Mouse (Mus musculus) intestine, embryonic 16.5 days (tissue): ENCODE data around the gene Tpk1. TPM values are rescaled to one million over a fixed set of nuclear protein-coding genes. Genes with fewer than 3 reads are reported as not detected.

Source experiments
- ATAC-seq: fragments of 200-750 bp; cut with Nextera tagmentation; 2 replicates; pipeline ENCODE4 v1.8.0; 2017; ENCODE audit warnings: moderate TSS enrichment, moderate library complexity
- H3K27ac ChIP-seq: fragments of 300-500 bp; sonication (generic); 2 replicates; pipeline ENCODE4 v1.5.1; 2014; ENCODE audit warnings: mild to moderate bottlenecking, low read length
- H3K27me3 ChIP-seq: fragments of 300-500 bp; sonication (generic); replicated peaks from 2 replicates; pipeline ENCODE4 v1.6.1; 2014; ENCODE audit warnings: low read length, control low read depth, mixed read lengths; ENCODE audit not compliant: control insufficient read depth, insufficient read depth
- H3K36me3 ChIP-seq: fragments of 300-500 bp; sonication (generic); 2 replicates; pipeline ENCODE4 v1.6.1; 2014; ENCODE audit warnings: low read length, control low read depth; ENCODE audit not compliant: control insufficient read depth, insufficient read depth
- H3K4me1 ChIP-seq: fragments of 300-500 bp; sonication (generic); 2 replicates; pipeline ENCODE4 v1.6.1; 2014; ENCODE audit warnings: low read length, control low read depth, mixed read lengths; ENCODE audit not compliant: control insufficient read depth, insufficient read depth
- H3K4me2 ChIP-seq: fragments of 300-500 bp; sonication (generic); 2 replicates; pipeline ENCODE4 v1.6.1; 2014; ENCODE audit warnings: low read depth, low read length, control low read depth
- H3K4me3 ChIP-seq: fragments of 300-500 bp; sonication (generic); 2 replicates; pipeline ENCODE4 v1.5.1; 2014; ENCODE audit warnings: mild to moderate bottlenecking, low read length
- H3K9ac ChIP-seq: fragments of 300-500 bp; sonication (generic); 2 replicates; pipeline ENCODE4 v1.6.1; 2014; ENCODE audit warnings: low read depth, low read length
- H3K9me3 ChIP-seq: fragments of 300-500 bp; sonication (generic); 2 replicates; pipeline ENCODE4 v1.6.1; 2016; ENCODE audit warnings: low read length, control low read depth; ENCODE audit not compliant: control insufficient read depth
- WGBS: fragments of 180-500 bp; shearing (Covaris S2); extraction: QIAGEN DNeasy Blood & Tissue Kit; methylation state at CpG from one replicate; pipeline ENCODE4 v1.1.7; 2014; 5-methylcytosine and 5-hydroxymethylcytosine counted together
- polyA plus RNA-seq: library from polyadenylated mRNA; unstranded; fragments of >200 nt; fragmentation: Nextera tagmentation; extraction: Ambion mirVana; gene quantifications from 2 replicates; pipeline ENCODE4 v1.2.1, GENCODE M21; 2015

Gene Tpk1
- polyA plus RNA-seq, 1 experiment from 2014 or later: 25.7 TPM

DNA sequence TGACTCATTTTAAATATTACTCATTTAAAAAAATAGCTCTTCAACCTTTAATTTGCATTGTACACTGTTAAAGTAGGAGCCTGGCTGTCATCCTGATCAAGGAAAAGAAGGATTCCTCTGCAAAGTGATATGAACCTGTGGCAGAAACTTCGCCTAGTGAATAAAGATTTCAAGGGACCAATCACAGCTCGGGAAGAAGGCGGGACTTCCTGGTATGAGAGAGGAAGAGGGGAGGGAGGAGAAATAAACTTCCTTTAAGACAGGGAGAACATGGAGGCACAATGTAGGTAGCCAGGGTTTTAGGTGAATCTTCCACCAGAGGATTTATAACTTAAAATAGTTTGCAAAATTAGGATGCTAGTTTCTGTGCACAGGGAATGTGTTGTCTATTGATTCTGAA is 223.9 kb downstream of the Tpk1 start:
- Histone ChIP-seq H3K4me1 (no peaks in the 10 kb centered on the region), H3K36me3 (no peaks in the 10 kb centered on the region), H3K27ac (no peak overlapping the region), H3K4me3 (no peak overlapping the region), H3K27me3 (no peaks in the 10 kb centered on the region), H3K4me2 (no peak overlapping the region), H3K9ac (no peak overlapping the region), H3K9me3 (no peaks in the 10 kb centered on the region)
- ATAC-seq: no peak
- 89% methylated on average over 3 of the region's 3 CpGs for WGBS

DNA sequence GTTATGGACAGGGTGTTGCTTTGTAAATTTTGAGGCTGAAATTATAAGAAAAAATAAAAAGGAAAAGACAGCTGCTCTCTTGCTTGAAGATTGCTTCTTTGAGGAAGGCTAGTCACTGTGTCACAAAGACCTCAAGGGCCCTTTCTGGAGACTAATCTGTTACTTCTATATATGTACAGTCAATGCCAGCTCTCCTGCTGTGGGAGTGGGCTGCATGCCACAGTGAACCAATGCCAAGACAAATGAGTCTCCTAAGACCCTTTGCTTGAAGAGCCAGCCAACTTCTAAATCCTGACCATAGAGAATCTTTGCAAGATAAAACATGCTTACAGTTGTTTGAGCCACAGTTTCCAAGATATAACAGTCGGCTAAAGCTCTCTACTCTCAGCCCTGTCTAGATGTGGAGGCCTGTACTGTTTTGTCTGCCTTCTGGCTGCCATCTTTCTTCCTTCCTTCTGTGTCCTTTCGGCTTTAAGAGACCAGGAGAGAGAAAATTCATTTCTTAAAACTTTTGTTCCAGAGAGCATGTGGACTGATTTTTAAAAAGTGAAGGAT is 230.0 kb downstream of the Tpk1 start:
- Histone ChIP-seq H3K4me3 (no peak overlapping the region), H3K36me3 (no peaks in the 10 kb centered on the region), H3K4me2 (no peak overlapping the region), H3K27me3 (no peaks in the 10 kb centered on the region), H3K27ac (no peak overlapping the region), H3K9ac (no peak overlapping the region), H3K9me3 (no peaks in the 10 kb centered on the region), H3K4me1 (no peaks in the 10 kb centered on the region)
- WGBS: 80% methylated on average over 2 of the region's 2 CpGs
- ATAC-seq: no peak

DNA sequence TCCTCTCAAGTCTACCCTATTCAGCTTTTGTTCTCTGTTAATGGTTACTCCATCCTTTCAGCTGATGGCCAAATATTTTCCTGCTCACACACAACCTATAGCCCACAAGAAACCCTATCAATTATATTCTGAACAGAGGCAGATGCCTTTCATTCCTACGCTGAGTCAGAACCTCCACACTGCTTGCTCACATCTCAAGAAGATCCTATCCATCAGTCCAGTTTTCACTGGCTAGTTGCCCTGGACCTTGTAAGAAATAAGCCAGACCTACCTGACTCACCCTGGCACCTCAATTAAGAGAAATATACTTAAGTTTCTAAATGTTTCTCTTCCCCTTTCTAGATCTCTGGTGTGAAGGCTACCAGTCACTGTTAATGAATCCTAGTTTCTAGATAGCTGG is 231.7 kb downstream of the Tpk1 start:
- no peaks in the 10 kb centered on the region for H3K36me3 ChIP-seq
- no peak overlapping the region for H3K9ac ChIP-seq
- H3K27me3 ChIP-seq: no peaks in the 10 kb centered on the region
- no peak for ATAC-seq
- WGBS: 81% methylated on average over 1 of the region's 1 CpGs
- no peaks in the 10 kb centered on the region for H3K4me1 ChIP-seq
- H3K9me3 ChIP-seq: no peaks in the 10 kb centered on the region
- H3K4me2 ChIP-seq: no peak overlapping the region
- H3K27ac ChIP-seq: no peak overlapping the region
- H3K4me3 ChIP-seq: no peak overlapping the region

DNA sequence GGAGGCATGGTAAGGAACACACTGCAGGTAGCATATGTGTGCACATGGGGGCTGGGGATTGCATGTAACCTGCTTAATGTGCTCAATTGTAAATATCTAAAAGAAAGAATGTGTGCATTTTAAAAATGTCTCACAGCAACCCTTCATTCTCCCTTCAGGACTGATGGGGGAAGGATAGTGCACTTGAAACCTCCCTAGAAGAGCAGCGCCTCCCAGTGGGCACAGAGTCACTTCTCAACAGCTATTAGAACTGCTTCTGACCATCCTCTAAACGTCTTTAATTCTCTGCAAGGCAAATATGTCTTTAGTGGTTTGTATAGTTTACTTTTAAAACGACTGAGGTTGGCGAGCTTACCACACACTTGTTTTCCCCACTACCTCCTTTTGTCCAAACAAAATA is 241.1 kb downstream of the Tpk1 start:
- no peak overlapping the region for H3K9ac ChIP-seq
- H3K9me3 ChIP-seq: no peaks in the 10 kb centered on the region
- H3K4me2 ChIP-seq: no peak overlapping the region
- no peak overlapping the region for H3K4me3 ChIP-seq
- ATAC-seq: no peak
- H3K27me3 ChIP-seq: no peaks in the 10 kb centered on the region
- H3K27ac ChIP-seq: no peak overlapping the region
- 37% methylated on average over 4 of the region's 4 CpGs for WGBS
- H3K4me1 ChIP-seq: no peaks in the 10 kb centered on the region
- no peaks in the 10 kb centered on the region for H3K36me3 ChIP-seq

DNA sequence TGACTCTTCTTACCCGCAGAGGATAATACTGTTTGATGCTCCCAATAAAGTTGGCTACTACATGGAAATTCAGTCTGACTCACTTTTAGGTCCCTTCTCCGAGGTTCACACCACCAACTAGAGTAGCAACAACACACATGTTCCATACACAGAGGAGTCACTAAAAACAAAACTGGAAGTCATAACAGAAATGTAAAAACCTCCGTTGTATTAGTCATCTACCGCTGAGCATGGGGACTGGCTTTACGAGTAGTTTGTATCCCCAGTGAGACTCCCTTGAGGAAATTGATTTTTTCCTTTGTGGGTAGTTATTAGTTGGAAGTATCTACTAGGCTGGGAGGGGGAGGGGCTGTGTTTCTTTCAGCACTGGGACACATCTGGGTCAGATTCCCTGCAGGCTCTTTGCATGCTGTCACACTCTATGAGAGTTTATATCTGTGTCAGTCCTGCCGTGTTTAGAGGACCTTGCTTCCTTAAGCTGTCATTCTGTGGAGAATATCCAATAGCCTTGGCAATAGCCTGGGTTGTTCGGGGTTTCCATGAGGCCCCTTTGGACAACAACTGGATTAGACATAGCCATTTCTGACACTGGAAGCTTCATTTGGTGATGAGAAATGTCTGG is 245.6 kb downstream of the Tpk1 start:
- Histone ChIP-seq H3K4me3 (no peak overlapping the region), H3K4me1 (no peaks in the 10 kb centered on the region), H3K9me3 (no peaks in the 10 kb centered on the region), H3K27me3 (no peaks in the 10 kb centered on the region), H3K27ac (no peak overlapping the region), H3K36me3 (no peaks in the 10 kb centered on the region), H3K4me2 (no peak overlapping the region), H3K9ac (no peak overlapping the region)
- ATAC-seq: no peak
- 69% methylated on average over 7 of the region's 7 CpGs for WGBS

DNA sequence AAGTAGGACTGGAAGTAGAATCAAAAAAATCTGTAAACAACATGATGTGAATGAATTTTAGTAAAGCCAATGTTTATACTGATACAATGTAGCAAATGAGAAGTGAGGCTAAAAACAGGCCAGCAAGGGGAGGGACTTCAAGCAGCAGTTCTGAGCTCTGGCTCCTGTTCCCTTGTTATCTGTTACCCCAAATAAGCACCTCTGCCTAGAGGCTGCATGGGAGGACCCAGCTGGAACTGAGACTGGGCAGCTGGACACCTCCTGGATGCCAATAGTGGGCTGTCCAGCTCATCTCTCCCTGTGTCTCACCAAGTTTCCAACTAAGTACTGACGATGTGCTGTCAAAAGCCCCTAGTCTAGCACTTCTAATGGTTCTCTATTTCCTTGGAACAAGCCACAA is 257.1 kb downstream of the Tpk1 start:
- Histone ChIP-seq H3K36me3 (no peaks in the 10 kb centered on the region), H3K4me1 (no peaks in the 10 kb centered on the region), H3K9ac (no peak overlapping the region), H3K4me3 (no peak overlapping the region), H3K27ac (no peak overlapping the region), H3K9me3 (no peaks in the 10 kb centered on the region), H3K27me3 (no peaks in the 10 kb centered on the region), H3K4me2 (no peak overlapping the region)
- no peak for ATAC-seq
- WGBS: 83% methylated on average over 1 of the region's 1 CpGs

DNA sequence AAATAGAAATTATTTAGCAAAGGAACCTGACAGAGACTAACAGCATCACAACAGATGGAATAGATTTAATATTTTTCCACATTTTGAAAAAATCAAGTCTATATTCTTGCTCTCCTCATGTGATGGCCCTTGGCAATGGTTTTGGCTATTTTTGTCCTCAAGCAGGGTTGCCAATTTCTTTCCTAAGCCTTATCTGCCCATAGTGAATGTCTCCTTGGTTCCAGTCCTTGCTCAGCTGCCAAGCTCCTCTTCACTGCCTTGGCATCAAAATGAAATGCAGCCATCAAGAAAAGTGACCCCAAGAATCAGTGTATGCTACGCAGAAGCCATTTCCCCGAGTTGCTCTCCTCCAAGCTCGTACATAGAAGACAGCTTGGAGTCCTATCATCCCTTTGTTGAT is 263.0 kb downstream of the Tpk1 start:
- 85% methylated on average over 3 of the region's 3 CpGs for WGBS
- Histone ChIP-seq H3K9ac (no peak overlapping the region), H3K27me3 (no peaks in the 10 kb centered on the region), H3K27ac (no peak overlapping the region), H3K9me3 (no peaks in the 10 kb centered on the region), H3K4me1 (no peaks in the 10 kb centered on the region), H3K4me2 (no peak overlapping the region), H3K4me3 (no peak overlapping the region), H3K36me3 (no peaks in the 10 kb centered on the region)
- no peak for ATAC-seq

DNA sequence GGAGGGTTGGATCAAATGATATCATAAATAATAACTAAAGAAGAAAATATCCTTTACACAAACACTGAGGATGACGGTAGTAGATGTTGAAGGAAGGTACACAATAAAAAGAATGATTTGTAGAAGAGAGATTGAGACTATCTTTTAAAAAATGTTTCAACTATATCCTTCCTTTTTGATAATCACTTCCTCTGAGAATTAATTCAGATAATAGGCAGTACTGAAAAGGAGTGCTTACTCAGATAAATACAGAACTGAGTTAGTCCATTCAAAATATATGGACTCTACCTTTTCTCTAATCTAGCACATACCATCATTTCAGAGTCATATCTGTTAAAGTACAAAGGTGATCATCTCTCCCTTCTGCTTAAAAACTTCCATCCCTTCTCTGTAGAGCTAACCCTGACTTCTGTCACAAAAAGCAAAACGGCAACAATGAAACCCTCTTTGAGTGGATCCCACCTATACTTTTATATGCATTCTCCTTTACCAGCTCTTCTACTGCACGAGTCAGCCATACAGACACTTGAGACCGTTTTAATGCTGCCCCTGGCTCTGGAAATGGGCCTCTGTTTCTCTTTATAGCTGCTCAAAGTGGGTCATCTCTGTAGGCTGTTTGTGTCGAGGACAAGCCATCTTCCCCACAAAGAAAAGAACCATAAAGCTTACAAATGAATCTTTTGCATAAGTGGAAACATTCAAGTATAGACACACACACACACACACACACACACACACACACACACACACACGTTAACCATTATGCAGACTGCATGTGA is 263.7 kb downstream of the Tpk1 start:
- Histone ChIP-seq H3K27ac (no peak overlapping the region), H3K4me2 (no peak overlapping the region), H3K27me3 (no peaks in the 10 kb centered on the region), H3K36me3 (no peaks in the 10 kb centered on the region), H3K9me3 (no peaks in the 10 kb centered on the region), H3K4me1 (no peaks in the 10 kb centered on the region), H3K4me3 (no peak overlapping the region), H3K9ac (no peak overlapping the region)
- WGBS: 69% methylated on average over 6 of the region's 6 CpGs
- no peak for ATAC-seq

DNA sequence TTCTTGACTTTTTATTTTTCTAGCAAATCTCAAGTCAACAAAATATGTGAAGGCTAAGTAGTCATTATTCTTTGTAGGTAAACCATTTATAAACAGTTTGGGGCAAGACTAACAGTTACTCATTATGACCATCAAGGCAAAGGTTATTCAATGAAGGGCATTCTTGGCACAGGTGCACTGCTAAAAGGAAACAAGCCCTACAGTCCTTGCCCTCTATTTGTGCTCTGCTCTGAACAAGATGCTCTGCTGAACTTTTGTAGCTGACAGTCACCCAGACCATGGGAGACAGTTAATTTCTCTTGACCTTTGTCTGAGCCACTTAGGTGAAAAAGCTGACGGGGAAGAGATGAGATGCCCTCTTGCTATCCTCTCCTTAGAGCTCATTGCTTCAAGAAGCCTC is 269.7 kb downstream of the Tpk1 start:
- H3K4me1 ChIP-seq: no peaks in the 10 kb centered on the region
- H3K27ac ChIP-seq: no peak overlapping the region
- no peak overlapping the region for H3K4me3 ChIP-seq
- no peak overlapping the region for H3K4me2 ChIP-seq
- H3K9ac ChIP-seq: no peak overlapping the region
- ATAC-seq: no peak
- no peaks in the 10 kb centered on the region for H3K36me3 ChIP-seq
- 76% methylated on average over 1 of the region's 1 CpGs for WGBS
- H3K9me3 ChIP-seq: no peaks in the 10 kb centered on the region
- H3K27me3 ChIP-seq: no peaks in the 10 kb centered on the region
